In the genomic region with DNA sequence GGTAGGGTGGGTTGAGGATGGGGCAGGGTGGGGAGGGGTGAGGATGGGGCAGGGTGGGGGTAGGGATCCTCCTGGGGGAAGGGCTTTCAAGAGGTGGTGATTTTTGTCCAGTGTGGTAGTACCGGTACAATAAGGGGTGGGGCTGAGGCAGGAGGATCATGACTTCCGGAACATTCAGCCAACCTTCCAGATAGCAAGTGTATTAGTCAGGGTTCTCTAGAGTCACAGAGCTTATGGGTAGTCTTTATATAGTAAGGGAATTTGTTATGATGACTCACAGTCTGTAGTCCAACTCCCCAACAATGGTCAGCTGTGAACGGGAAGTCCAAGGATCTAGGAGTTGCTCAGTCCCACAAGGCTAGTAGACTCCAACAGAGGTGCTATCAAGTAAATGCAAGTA, we compare ENCODE assay signal across 18 mouse cellular contexts.
"Had no signal": no experiment of that assay in that cellular context is flagged by ENCODE, and none has a peak within 500 bp of the region (broad histone marks: within the 10 kb centered on the region; RNA-seq: fewer than 3 reads in every experiment).

No protein-coding gene starts in this region.

- H3K27me3 ChIP-seq: limb, embryonic 13.5 days; liver, embryonic 12.5 days; liver, embryonic 15.5 days; lung, embryonic 15.5 days; midbrain, embryonic 12.5 days; midbrain, embryonic 15.5 days had no signal

- DNase-seq: kidney, adult 18-20 months; kidney, postnatal 25 days; layer of hippocampus, postnatal 36 days; liver; lung, adult 18-20 months; lung, postnatal 14 days; thymus, adult 2 months; thymus, postnatal 14 days had no signal

- H3K4me1 ChIP-seq: limb, embryonic 10.5 days; limb, embryonic 13.5 days; liver, embryonic 12.5 days; liver, embryonic 15.5 days; lung, embryonic 15.5 days; midbrain, embryonic 12.5 days; midbrain, embryonic 15.5 days had no signal

- H3K4me3 ChIP-seq: left cerebral cortex, adult 2 months; limb, embryonic 10.5 days; limb, embryonic 13.5 days; liver, embryonic 12.5 days; liver, embryonic 15.5 days; lung, embryonic 15.5 days; midbrain, embryonic 12.5 days; midbrain, embryonic 15.5 days had no signal

- H3K27ac ChIP-seq: kidney, postnatal 0 days; left cerebral cortex, adult 2 months; limb, embryonic 10.5 days; limb, embryonic 13.5 days; liver, embryonic 12.5 days; liver, embryonic 15.5 days; lung, embryonic 15.5 days; macrophage; midbrain, embryonic 12.5 days; midbrain, embryonic 15.5 days had no signal
